10 mouse cellular contexts compared by ENCODE assay signal in genomic region chr4:139082790-139083564, GRCm38 (mm10). TPM values are rescaled to one million over a fixed set of nuclear protein-coding genes. Genes with fewer than 3 reads are reported as not detected.
A peak's percentile ranks its signal among the peaks of the same experiment; 100 is the strongest.
DNase-seq lines count a peak whose midpoint lies in the region; ATAC-seq and TF ChIP-seq lines count a peak whose summit lies in the region.
"Had no signal": no experiment of that assay in that cellular context is flagged by ENCODE, and none has a peak within 500 bp of the region (broad histone marks: within the 10 kb centered on the region; RNA-seq: fewer than 3 reads in every experiment).

No protein-coding gene starts in this region.

- H3K9me3 ChIP-seq in heart, embryonic 10.5 days = no peaks in the 10 kb centered on the region
- no peaks in the 10 kb centered on the region for H3K9me3 ChIP-seq in lung, embryonic 16.5 days (ENCODE audit: control insufficient read depth, low read length)
- H3K9me3 ChIP-seq in forebrain, postnatal 0 days (ENCODE audit: low read length) = no peaks in the 10 kb centered on the region
- no peaks in the 10 kb centered on the region for H3K9me3 ChIP-seq in midbrain, postnatal 0 days (ENCODE audit: low read length)

- no peak overlapping the region for H3K4me2 ChIP-seq in lung, embryonic 16.5 days (ENCODE audit: low read depth, low read length)
- peak overlapping the region; percentile 46 for H3K4me2 ChIP-seq in forebrain, postnatal 0 days (ENCODE audit: low read depth)
- peak overlapping the region; percentile 43 for H3K4me2 ChIP-seq in midbrain, postnatal 0 days (ENCODE audit: low read depth, low read length, poor library complexity, severe bottlenecking)

- WGBS in heart, embryonic 10.5 days = 48% methylated on average over 12 of the region's 12 CpGs
- WGBS in lung, embryonic 16.5 days = 14% methylated on average over 11 of the region's 12 CpGs
- WGBS in forebrain, postnatal 0 days = 11% methylated on average over 12 of the region's 12 CpGs
- WGBS in midbrain, postnatal 0 days = 11% methylated on average over 12 of the region's 12 CpGs

- 0 out of 2 replicates have a peak overlapping the region, but pooled peaks have one; percentile 2 for H3K4me3 ChIP-seq in heart, embryonic 10.5 days
- no peak overlapping the region for H3K4me3 ChIP-seq in lung, embryonic 16.5 days (ENCODE audit: low read length)
- no peak overlapping the region for H3K4me3 ChIP-seq in forebrain, postnatal 0 days (ENCODE audit: low read depth, low read length)
- peak overlapping the region; percentile 13; the same call in 1 of the 2 replicates for H3K4me3 ChIP-seq in midbrain, postnatal 0 days (ENCODE audit: low read depth, low read length)

- no peak for TF ChIP-seq CTCF in forebrain, postnatal 0 days (IDR thresholded peaks at IDR 0.05; ENCODE audit: low read depth)
- TF ChIP-seq CTCF in midbrain, postnatal 0 days (IDR thresholded peaks at IDR 0.05) = no peak

- H3K4me1 ChIP-seq in heart, embryonic 10.5 days = peaks cover 14% of the 10 kb centered on the region
- peaks cover 11% of the 10 kb centered on the region for H3K4me1 ChIP-seq in lung, embryonic 16.5 days (replicated peaks; ENCODE audit: control insufficient read depth, insufficient read depth, low read length)
- peaks cover 23% of the 10 kb centered on the region for H3K4me1 ChIP-seq in forebrain, postnatal 0 days (ENCODE audit: insufficient read depth)
- peaks cover 17% of the 10 kb centered on the region for H3K4me1 ChIP-seq in midbrain, postnatal 0 days (ENCODE audit: insufficient read depth, low read length)

- H3K27me3 ChIP-seq in heart, embryonic 10.5 days (ENCODE audit: insufficient read depth, poor library complexity, severe bottlenecking) = peaks cover 43% of the 10 kb centered on the region
- no peaks in the 10 kb centered on the region for H3K27me3 ChIP-seq in lung, embryonic 16.5 days (ENCODE audit: control insufficient read depth, insufficient read depth, low read depth, low read length)
- H3K27me3 ChIP-seq in forebrain, postnatal 0 days (ENCODE audit: insufficient read depth, low read length) = no peaks in the 10 kb centered on the region
- peaks cover 12% of the 10 kb centered on the region; the same call in 1 of the 2 replicates for H3K27me3 ChIP-seq in midbrain, postnatal 0 days (ENCODE audit: insufficient read depth, low read length)

- DNase-seq in heart, embryonic 10.5 days (ENCODE audit: low spot score) = no peak
- no peak for DNase-seq in heart, adult 11 months
- DNase-seq in lung, postnatal 14 days = no peak
- DNase-seq in forebrain, postnatal 0 days = peak; percentile 91
- DNase-seq in midbrain, postnatal 0 days (ENCODE audit: low spot score) = peak; percentile 88
- no peak for DNase-seq in thymus, postnatal 10 days (ENCODE audit: low spot score in 2 of 2)
- DNase-seq in cerebellum, postnatal 36 days = no peak
- DNase-seq: B cell, adult 2 months had no signal

- no peak overlapping the region for H3K27ac ChIP-seq in heart, embryonic 10.5 days
- H3K27ac ChIP-seq in lung, embryonic 16.5 days (ENCODE audit: low read length) = no peak overlapping the region
- 0 out of 2 replicates have a peak overlapping the region, but pooled peaks have one; percentile 21 for H3K27ac ChIP-seq in forebrain, postnatal 0 days (ENCODE audit: low read depth, low read length)
- H3K27ac ChIP-seq in midbrain, postnatal 0 days (ENCODE audit: low read depth, low read length) = 0 out of 2 replicates have a peak overlapping the region, but pooled peaks have one; percentile 38

- H3K9ac ChIP-seq in lung, embryonic 16.5 days (ENCODE audit: low read length) = no peak overlapping the region
- 0 out of 2 replicates have a peak overlapping the region, but pooled peaks have one; percentile 31 for H3K9ac ChIP-seq in forebrain, postnatal 0 days
- H3K9ac ChIP-seq in midbrain, postnatal 0 days (replicated peaks; ENCODE audit: low read length, poor library complexity, severe bottlenecking) = peak overlapping the region; percentile 19

- ATAC-seq in lung, embryonic 16.5 days (ENCODE audit: low read depth) = peak; percentile 46
- peak; percentile 50 for ATAC-seq in forebrain, postnatal 0 days
- peak; percentile 55 for ATAC-seq in midbrain, postnatal 0 days (ENCODE audit: low FRiP score)
- ATAC-seq: activated CD4-positive, CD25-positive, alpha-beta regulatory T cell, adult 4 months had no signal

- no peaks in the 10 kb centered on the region for H3K36me3 ChIP-seq in heart, embryonic 10.5 days
- H3K36me3 ChIP-seq in lung, embryonic 16.5 days (ENCODE audit: control insufficient read depth, insufficient read depth, low read length) = no peaks in the 10 kb centered on the region
- H3K36me3 ChIP-seq in forebrain, postnatal 0 days (ENCODE audit: insufficient read depth) = no peaks in the 10 kb centered on the region
- H3K36me3 ChIP-seq in midbrain, postnatal 0 days (ENCODE audit: insufficient read depth, low read length) = no peaks in the 10 kb centered on the region

RNA-seq across cellular contexts. Expression of gene Htr6, which starts 7.6 kb away (rescaled TPM):
- not detected in 2 replicates for polyA plus RNA-seq in heart, embryonic 10.5 days (2016; fragmentation: Nextera tagmentation; extraction: Ambion mirVana)
- polyA plus RNA-seq in lung, embryonic 16.5 days (2015; fragmentation: Nextera tagmentation; extraction: Ambion mirVana) = not detected in 2 replicates
- total RNA-seq in forebrain, postnatal 0 days (2014; rRNA removed) = 1.8 and 4.0 TPM in 2 replicates
- 0.67 TPM in 2 replicates for polyA plus RNA-seq in forebrain, postnatal 0 days (2015; fragmentation: Nextera tagmentation; extraction: Ambion mirVana)
- total RNA-seq in midbrain, postnatal 0 days (2014; rRNA removed) = 4.2 and 5.9 TPM in 2 replicates
- 1.0 and 1.1 TPM in 2 replicates for polyA plus RNA-seq in midbrain, postnatal 0 days (2015; fragmentation: Nextera tagmentation; extraction: Ambion mirVana)
- polyA plus RNA-seq: activated CD4-positive, CD25-positive, alpha-beta regulatory T cell, adult 4 months had no signal

RNA-seq across cellular contexts. Expression of gene Nbl1, which starts 9.8 kb away (rescaled TPM):
- 6.4 and 7.3 TPM in 2 replicates for polyA plus RNA-seq in heart, embryonic 10.5 days (2016; fragmentation: Nextera tagmentation; extraction: Ambion mirVana)
- polyA plus RNA-seq in lung, embryonic 16.5 days (2015; fragmentation: Nextera tagmentation; extraction: Ambion mirVana) = 57.4 and 70.9 TPM in 2 replicates
- 41.7 and 57.6 TPM in 2 replicates for total RNA-seq in forebrain, postnatal 0 days (2014; rRNA removed)
- polyA plus RNA-seq in forebrain, postnatal 0 days (2015; fragmentation: Nextera tagmentation; extraction: Ambion mirVana) = 56.7 and 64.3 TPM in 2 replicates
- 60.7 and 62.2 TPM in 2 replicates for total RNA-seq in midbrain, postnatal 0 days (2014; rRNA removed)
- 53.4 and 55.7 TPM in 2 replicates for polyA plus RNA-seq in midbrain, postnatal 0 days (2015; fragmentation: Nextera tagmentation; extraction: Ambion mirVana)

RNA-seq across cellular contexts. Expression of gene Minos1, which starts 47.9 kb away (rescaled TPM):
- 532 and 637 TPM in 2 replicates for polyA plus RNA-seq in heart, embryonic 10.5 days (2016; fragmentation: Nextera tagmentation; extraction: Ambion mirVana)
- 548 and 571 TPM in 2 replicates for polyA plus RNA-seq in lung, embryonic 16.5 days (2015; fragmentation: Nextera tagmentation; extraction: Ambion mirVana)
- total RNA-seq in forebrain, postnatal 0 days (2014; rRNA removed) = 17.9 and 19.9 TPM in 2 replicates
- 412 and 532 TPM in 2 replicates for polyA plus RNA-seq in forebrain, postnatal 0 days (2015; fragmentation: Nextera tagmentation; extraction: Ambion mirVana)
- 21.9 and 31.0 TPM in 2 replicates for total RNA-seq in midbrain, postnatal 0 days (2014; rRNA removed)
- 377 and 397 TPM in 2 replicates for polyA plus RNA-seq in midbrain, postnatal 0 days (2015; fragmentation: Nextera tagmentation; extraction: Ambion mirVana)

Comparison
In these comparisons a context has a peak if more than half of its experiments do, and no peak if none do; other contexts are left out.
1. DNase-seq: peak in forebrain, postnatal 0 days (single experiment) and midbrain, postnatal 0 days (single experiment); none in heart, embryonic 10.5 days (single experiment), heart, adult 11 months (single experiment), lung, postnatal 14 days (single experiment), thymus, postnatal 10 days (0 of 2) and cerebellum, postnatal 36 days (0 of 2).
2. H3K27ac ChIP-seq: peak in forebrain, postnatal 0 days (single experiment) and midbrain, postnatal 0 days (single experiment); none in heart, embryonic 10.5 days (single experiment) and lung, embryonic 16.5 days (single experiment).
3. H3K4me3 ChIP-seq: peak in heart, embryonic 10.5 days (single experiment) and midbrain, postnatal 0 days (single experiment); none in lung, embryonic 16.5 days (single experiment) and forebrain, postnatal 0 days (single experiment).
4. Peak in every context shown above with its lines, with median percentiles within 50 percentile points of each other: ATAC-seq.